Mouse (Mus musculus) liver, embryonic 14.5 days (tissue): Measurements from ENCODE around the gene Ncoa7. TPM values are rescaled to one million over a fixed set of nuclear protein-coding genes. Genes with fewer than 3 reads are reported as not detected.
"Not testable (repeated sequence)": the region's sequence is repeated elsewhere in the genome, so short reads cannot be mapped to it uniquely, and the experiment has no call there.

Source experiments
- ATAC-seq: fragments of 200-750 bp; cut with Nextera tagmentation; 2 replicates; pipeline ENCODE4 v1.8.0; 2017; ENCODE audit warnings: moderate number of reproducible peaks, mild to moderate bottlenecking, moderate library complexity; ENCODE audit not compliant: insufficient read depth
- DNase-seq, 3 experiments: peaks; one replicate each; pipeline ENCODE4 v3.0.0-alpha.2; 2012 to 2013; ENCODE audit warnings: low read depth in 3 of 3, low spot score in 3 of 3
- H3K27ac ChIP-seq: fragments of 300-500 bp; sonication (generic); 2 replicates; pipeline ENCODE4 v1.5.1; 2014; ENCODE audit warnings: moderate library complexity, mild to moderate bottlenecking, control low read depth, inconsistent platforms
- H3K27me3 ChIP-seq: fragments of 300-500 bp; sonication (generic); 2 replicates; pipeline ENCODE4 v1.6.1; 2014; ENCODE audit warnings: mild to moderate bottlenecking, low read length, moderate library complexity; ENCODE audit not compliant: control insufficient read depth, insufficient read depth
- H3K36me3 ChIP-seq: fragments of 300-500 bp; sonication (generic); replicated peaks from 2 replicates; pipeline ENCODE4 v1.6.1; 2014; ENCODE audit warnings: low read depth; ENCODE audit not compliant: control insufficient read depth, insufficient read depth
- H3K4me1 ChIP-seq, 2 experiments: fragments of 200-500 bp in 1 of 2; fragments of 300-500 bp in 1 of 2; sonication (generic) in 1 of 2; replicated peaks; 2 replicates each; pipeline ENCODE4 v1.6.1; 2012 to 2014; ENCODE audit warnings: antibody characterized with exemption in 1 of 2, inconsistent platforms in 1 of 2, low read length in 1 of 2; ENCODE audit not compliant: control insufficient read depth in 2 of 2, insufficient read depth in 2 of 2
- H3K4me2 ChIP-seq: fragments of 300-500 bp; sonication (generic); 2 replicates; pipeline ENCODE4 v1.6.1; 2014; ENCODE audit warnings: low read depth, mild to moderate bottlenecking, control low read depth, moderate library complexity
- H3K4me3 ChIP-seq, 2 experiments: fragments of 200-500 bp in 1 of 2; fragments of 300-500 bp in 1 of 2; sonication (generic) in 1 of 2; 2 replicates each; pipeline ENCODE4 v1.5.1; 2012 to 2014; ENCODE audit warnings: low read depth in 2 of 2, low read length in 2 of 2, mild to moderate bottlenecking in 2 of 2, control low read depth in 1 of 2, inconsistent platforms in 1 of 2, moderate library complexity in 1 of 2; ENCODE audit not compliant: insufficient read depth in 1 of 2
- H3K9ac ChIP-seq: fragments of 300-500 bp; sonication (generic); replicated peaks from 2 replicates; pipeline ENCODE4 v1.6.1; 2014; ENCODE audit warnings: mild to moderate bottlenecking, control low read depth, moderate library complexity
- H3K9me3 ChIP-seq: fragments of 300-500 bp; sonication (generic); 2 replicates; pipeline ENCODE4 v1.6.1; 2016; ENCODE audit warnings: low read length, mixed read lengths; ENCODE audit not compliant: control insufficient read depth
- CTCF ChIP-seq: IDR thresholded peaks from 2 replicates; pipeline ENCODE4 v1.5.1; 2016; ENCODE audit warnings: antibody characterized with exemption, low read depth, control low read depth
- EP300 ChIP-seq: IDR thresholded peaks from 2 replicates; pipeline ENCODE4 v1.6.1; 2016; ENCODE audit warnings: antibody characterized with exemption, low read depth
- WGBS: fragments of 180-500 bp; shearing (Covaris S2); extraction: QIAGEN DNeasy Blood & Tissue Kit; methylation state at CpG from one replicate; pipeline ENCODE4 v1.1.7; 2014; ENCODE audit not compliant: insufficient replicate concordance; 5-methylcytosine and 5-hydroxymethylcytosine counted together
- polyA plus RNA-seq, 2 experiments: library from polyadenylated mRNA; depleted of rRNA in 1 of 2; stranded (reverse) in 1 of 2; unstranded in 1 of 2; fragments of >200 nt; fragmentation: Nextera tagmentation in 1 of 2; extraction: Ambion mirVana in 1 of 2; gene quantifications; 2 replicates each; pipeline versions ENCODE4 v1.2.1 to v1.2.3; 2012 to 2014

Ncoa7 gene
- polyA plus RNA-seq, 2 experiments = 7.7 to 10.6 TPM

GRCm38 (mm10) chr10:30638216-30638615 lies 164.9 kb downstream of the Ncoa7 start:
- peaks cover 3% of the 10 kb centered on the region in 2 experiments; a peak in 2 of 4 replicates for H3K4me1 ChIP-seq
- H3K27ac ChIP-seq = no peak overlapping the region
- H3K4me2 ChIP-seq = no peak overlapping the region
- ATAC-seq (no peak), DNase-seq (no peak)
- H3K4me3 ChIP-seq = no peak overlapping the region
- WGBS = 59% methylated on average over 3 of the region's 3 CpGs
- no peaks in the 10 kb centered on the region for H3K9me3 ChIP-seq
- no peaks in the 10 kb centered on the region for H3K36me3 ChIP-seq
- no peak overlapping the region for H3K9ac ChIP-seq
- H3K27me3 ChIP-seq = no peaks in the 10 kb centered on the region
- TF ChIP-seq EP300 (no peak), CTCF (no peak)

DNA sequence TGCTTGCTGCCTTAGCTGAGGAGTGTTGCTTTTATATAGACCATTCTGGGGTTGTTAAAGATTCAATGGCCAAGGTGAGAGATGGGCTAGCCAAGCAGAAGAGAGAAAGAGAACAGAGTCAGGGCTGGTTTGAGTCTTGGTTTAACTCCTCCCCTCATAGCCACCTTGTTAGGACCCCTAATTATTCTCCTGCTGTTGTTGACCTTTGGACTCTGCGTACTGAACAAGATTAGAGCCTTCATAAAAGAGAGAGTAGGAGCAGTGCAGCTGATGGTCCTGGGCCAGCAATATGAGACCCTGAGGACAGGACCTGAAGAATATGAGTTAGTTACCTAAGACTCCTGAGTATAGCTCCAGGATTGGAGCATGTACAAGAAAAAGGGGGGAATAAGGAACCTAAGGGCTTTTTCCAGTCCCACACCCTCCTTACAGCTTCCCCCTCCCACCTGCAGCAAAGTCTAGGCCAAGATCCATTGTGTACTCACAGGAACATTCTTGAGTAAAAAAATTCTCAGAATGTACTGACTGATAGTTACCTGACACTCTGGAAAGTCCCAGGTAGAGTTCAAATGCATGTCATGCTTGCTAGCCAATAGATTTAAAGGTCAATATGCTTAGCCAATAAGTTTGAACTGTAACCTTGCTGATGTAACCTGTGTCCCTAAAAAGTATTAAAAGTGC lies 166.5 kb downstream of the Ncoa7 start:
- H3K27ac ChIP-seq, H3K4me3 ChIP-seq, H3K4me2 ChIP-seq, H3K27me3 ChIP-seq, H3K9me3 ChIP-seq, H3K9ac ChIP-seq, DNase-seq, ATAC-seq, H3K36me3 ChIP-seq: not testable (repeated sequence)
- H3K4me1 ChIP-seq = peaks cover 8 to 14% of the 10 kb centered on the region in 2 experiments; a peak in 3 of 4 replicates
- 79% methylated on average over 1 of the region's 1 CpGs for WGBS

GRCm38 (mm10) chr10:30632718-30633117 lies 170.4 kb downstream of the Ncoa7 start:
- Histone ChIP-seq H3K4me3 (no peak overlapping the region), H3K27me3 (no peaks in the 10 kb centered on the region), H3K27ac (no peak overlapping the region), H3K36me3 (no peaks in the 10 kb centered on the region), H3K9ac (no peak overlapping the region), H3K4me2 (peak overlapping the region; percentile 1; the same call in 1 of the 2 replicates), H3K9me3 (no peaks in the 10 kb centered on the region), H3K4me1 (peaks cover 8 to 22% of the 10 kb centered on the region in 2 experiments; a peak in 3 of 4 replicates)
- DNase-seq (peak in 2 of 3 experiments; percentile 28 to 39), ATAC-seq (peak; percentile 86)
- WGBS = 58% methylated on average over 1 of the region's 1 CpGs
- TF ChIP-seq CTCF = no peak
- peak; percentile 68 for TF ChIP-seq EP300

DNA sequence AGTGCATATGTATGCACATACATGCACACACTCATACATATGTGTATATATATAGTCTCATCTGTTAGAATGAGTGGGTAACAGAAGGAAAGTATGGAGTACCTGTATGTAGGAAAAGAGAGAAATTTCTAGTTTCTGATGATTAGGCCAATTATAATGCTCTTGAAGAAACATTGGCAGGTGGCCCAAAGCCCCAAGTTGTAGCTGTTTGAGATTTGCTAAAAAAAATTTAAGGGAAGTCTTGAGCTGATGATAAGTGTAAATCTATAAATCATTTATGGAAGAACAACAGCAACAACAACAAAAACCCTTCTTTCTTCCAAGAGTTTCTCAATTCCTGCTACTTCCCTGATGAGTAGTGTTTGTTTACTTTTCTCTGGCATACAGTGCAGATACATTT lies 173.1 kb downstream of the Ncoa7 start:
- H3K36me3 ChIP-seq = no peaks in the 10 kb centered on the region
- ATAC-seq (no peak), DNase-seq (no peak)
- no peak overlapping the region for H3K27ac ChIP-seq
- no peaks in the 10 kb centered on the region for H3K27me3 ChIP-seq
- H3K4me3 ChIP-seq = no peak overlapping the region
- H3K4me1 ChIP-seq = peaks cover 8 to 22% of the 10 kb centered on the region in 2 experiments; a peak in 3 of 4 replicates
- H3K4me2 ChIP-seq = no peak overlapping the region
- H3K9me3 ChIP-seq = no peaks in the 10 kb centered on the region
- TF ChIP-seq EP300 = no peak
- TF ChIP-seq CTCF = no peak
- no peak overlapping the region for H3K9ac ChIP-seq

GRCm38 (mm10) chr10:30629513-30629912 lies 173.6 kb downstream of the Ncoa7 start, which contains the start of gene Hint3:
TSS of gene Hint3 (minus strand) at chr10:30629632.
- no peaks in the 10 kb centered on the region for H3K9me3 ChIP-seq
- DNase-seq (no peak), ATAC-seq (no peak)
- no peaks in the 10 kb centered on the region for H3K36me3 ChIP-seq
- H3K27ac ChIP-seq = no peak within 1 kb of the TSS
- 66% methylated on average over 3 of the region's 3 CpGs for WGBS
- H3K4me1 ChIP-seq = peaks cover 8 to 22% of the 10 kb centered on the region in 2 experiments; a peak in 3 of 4 replicates
- TF ChIP-seq EP300 (no peak), CTCF (no peak)
- H3K4me2 ChIP-seq = no peak within 1 kb of the TSS
- no peak within 1 kb of the TSS for H3K4me3 ChIP-seq
- no peak within 1 kb of the TSS for H3K9ac ChIP-seq
- H3K27me3 ChIP-seq = no peaks in the 10 kb centered on the region

DNA sequence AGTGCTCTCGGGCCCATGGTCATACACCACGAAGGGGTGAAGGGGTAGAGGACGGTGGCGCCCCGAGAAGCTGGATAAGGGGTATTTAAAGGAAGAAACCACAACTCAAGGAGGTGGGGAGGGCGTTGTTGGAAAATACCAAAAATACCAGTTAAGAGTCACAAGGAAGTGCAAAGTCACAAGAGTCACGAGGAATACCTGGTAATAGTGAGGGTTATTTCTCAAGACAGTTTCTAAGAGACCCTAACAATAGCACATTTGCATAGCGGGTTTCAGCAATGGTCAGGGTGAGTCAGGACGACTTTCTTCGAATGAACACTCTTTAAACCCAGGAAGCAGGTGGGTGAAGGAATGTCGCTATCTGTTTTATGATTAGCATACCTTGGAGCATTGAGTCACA lies 174.7 kb downstream of the Ncoa7 start:
- not testable (repeated sequence) for ATAC-seq, H3K27ac ChIP-seq, DNase-seq, H3K9ac ChIP-seq, H3K36me3 ChIP-seq, H3K4me2 ChIP-seq, H3K9me3 ChIP-seq, H3K27me3 ChIP-seq, H3K4me3 ChIP-seq
- peaks cover 6 to 23% of the 10 kb centered on the region in 2 experiments; a peak in 3 of 4 replicates for H3K4me1 ChIP-seq
- 79% methylated on average over 11 of the region's 11 CpGs for WGBS
